Mouse (Mus musculus): ENCODE measurements around the gene 4632433K11Rik. TPM values are rescaled to one million over a fixed set of nuclear protein-coding genes. Genes with fewer than 3 reads are reported as not detected.
A peak's percentile ranks its signal among the peaks of the same experiment; 100 is the strongest.
"Not testable (repeated sequence)": the region's sequence is repeated elsewhere in the genome, so short reads cannot be mapped to it uniquely, and the experiment has no call there.

4632433K11Rik gene
- polyA plus RNA-seq, 1 experiment = not detected

GRCm38 (mm10) chr7:5017352-5017751 is 16.6 kb upstream of the 4632433K11Rik start:
- Histone ChIP-seq H3ac (ENCODE audit: control insufficient read depth, insufficient read length) (no peak overlapping the region), H3K4me3 (no peak overlapping the region), H3K36me3 (ENCODE audit: control insufficient read depth, insufficient read depth) (no peaks in the 10 kb centered on the region), H3K79me2 (ENCODE audit: control insufficient read depth, insufficient read depth) (peaks cover 41% of the 10 kb centered on the region), H3K4me2 (ENCODE audit: low read depth) (no peak overlapping the region), H3K27me3 (ENCODE audit: control insufficient read depth, insufficient read depth, insufficient read length) (no peaks in the 10 kb centered on the region)
- TF ChIP-seq CEBPB (IDR thresholded peaks at IDR 0.05; ENCODE audit: insufficient read depth, poor library complexity, severe bottlenecking) (no peak), TCF3 (IDR thresholded peaks at IDR 0.05; ENCODE audit: insufficient read length, low read depth) (no peak), USF1 (IDR thresholded peaks at IDR 0.05; ENCODE audit: low read depth) (no peak), MYOG (IDR thresholded peaks at IDR 0.05; ENCODE audit: control insufficient read depth in 1 of 3, insufficient read depth in 1 of 3, insufficient read length in 2 of 3, low read depth in 2 of 3) (no peak), MYOD1 (IDR thresholded peaks at IDR 0.05; ENCODE audit: control insufficient read depth in 1 of 3, insufficient read length in 2 of 3, low read depth in 2 of 3) (no peak), POLR2A (IDR thresholded peaks at IDR 0.05; ENCODE audit: insufficient read length, low read depth) (no peak), REST (IDR thresholded peaks at IDR 0.05; ENCODE audit: insufficient read depth, insufficient read length) (no peak), TCF12 (IDR thresholded peaks at IDR 0.05; ENCODE audit: insufficient read depth, poor library complexity, severe bottlenecking) (no peak), SRF (IDR thresholded peaks at IDR 0.05; ENCODE audit: control insufficient read depth, insufficient read length, low read depth) (no peak), MAX (IDR thresholded peaks at IDR 0.05; ENCODE audit: low read depth) (no peak), POLR2AphosphoS2 (IDR thresholded peaks at IDR 0.05; ENCODE audit: insufficient read length, low read depth) (no peak), E2F4 (IDR thresholded peaks at IDR 0.05; ENCODE audit: insufficient read depth) (no peak)

GRCm38 (mm10) chr7:5017931-5018330 is 16.0 kb upstream of the 4632433K11Rik start:
- no peak for TF ChIP-seq POLR2A (IDR thresholded peaks at IDR 0.05; ENCODE audit: insufficient read length, low read depth)
- Histone ChIP-seq H3K36me3 (ENCODE audit: control insufficient read depth, insufficient read depth) (no peaks in the 10 kb centered on the region), H3ac (ENCODE audit: control insufficient read depth, insufficient read length) (no peak overlapping the region), H3K4me2 (ENCODE audit: low read depth) (no peak overlapping the region), H3K27me3 (ENCODE audit: control insufficient read depth, insufficient read depth, insufficient read length) (no peaks in the 10 kb centered on the region), H3K4me3 (no peak overlapping the region), H3K79me2 (ENCODE audit: control insufficient read depth, insufficient read depth) (peaks cover 44% of the 10 kb centered on the region)

DNA sequence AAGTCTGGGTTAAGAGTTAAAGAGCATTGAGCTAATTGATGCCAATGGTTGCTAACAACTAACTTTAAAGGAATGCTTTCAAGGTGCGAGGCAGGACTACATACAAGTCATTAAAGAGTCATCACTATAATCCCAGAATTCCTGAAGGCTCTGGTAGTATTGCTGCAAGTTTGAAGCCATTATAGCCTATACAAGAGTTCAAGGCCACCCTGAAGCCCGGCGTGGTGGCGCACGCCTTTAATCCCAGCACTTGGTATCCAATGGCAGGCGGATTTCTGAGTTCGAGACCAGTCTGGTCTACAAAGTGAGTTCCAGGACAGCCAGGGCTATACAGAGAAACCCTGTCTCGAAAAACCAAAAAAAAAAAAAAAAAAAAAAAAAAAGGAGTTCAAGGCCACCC is 14.3 kb upstream of the 4632433K11Rik start:
- Histone ChIP-seq H3K79me2 (ENCODE audit: control insufficient read depth, insufficient read depth) (peaks cover 52% of the 10 kb centered on the region), H3K4me3 (peak overlapping the region; percentile 69), H3K4me2 (ENCODE audit: low read depth) (peak overlapping the region; percentile 70)
- H3ac ChIP-seq (ENCODE audit: control insufficient read depth, insufficient read length); H3K36me3 ChIP-seq (ENCODE audit: control insufficient read depth, insufficient read depth); H3K27me3 ChIP-seq (ENCODE audit: control insufficient read depth, insufficient read depth, insufficient read length): not testable (repeated sequence)

- Histone ChIP-seq H3K4me2 (ENCODE audit: low read depth) (peak within 1 kb of the TSS; percentile 88), H3K79me2 (ENCODE audit: control insufficient read depth, insufficient read depth) (peaks cover 52% of the 10 kb centered on the region), H3K36me3 (ENCODE audit: control insufficient read depth, insufficient read depth) (peaks cover 10% of the 10 kb centered on the region), H3K4me3 (peak within 1 kb of the TSS; percentile 69), H3K27me3 (ENCODE audit: control insufficient read depth, insufficient read depth, insufficient read length) (no peaks in the 10 kb centered on the region), H3ac (ENCODE audit: control insufficient read depth, insufficient read length) (peak within 1 kb of the TSS; percentile 92)
- TF ChIP-seq MYOG (IDR thresholded peaks at IDR 0.05; ENCODE audit: control insufficient read depth in 1 of 3, insufficient read depth in 1 of 3, insufficient read length in 2 of 3, low read depth in 2 of 3) (peak in 1 of 3 experiments; percentile 7), USF1 (IDR thresholded peaks at IDR 0.05; ENCODE audit: low read depth) (no peak), SRF (IDR thresholded peaks at IDR 0.05; ENCODE audit: control insufficient read depth, insufficient read length, low read depth) (peak; percentile 18), TCF3 (IDR thresholded peaks at IDR 0.05; ENCODE audit: insufficient read length, low read depth) (no peak), POLR2AphosphoS2 (IDR thresholded peaks at IDR 0.05; ENCODE audit: insufficient read length, low read depth) (peak; percentile 89), CEBPB (IDR thresholded peaks at IDR 0.05; ENCODE audit: insufficient read depth, poor library complexity, severe bottlenecking) (no peak), MYOD1 (IDR thresholded peaks at IDR 0.05; ENCODE audit: control insufficient read depth in 1 of 3, insufficient read length in 2 of 3, low read depth in 2 of 3) (no peak), REST (IDR thresholded peaks at IDR 0.05; ENCODE audit: insufficient read depth, insufficient read length) (no peak), MAX (IDR thresholded peaks at IDR 0.05; ENCODE audit: low read depth) (no peak), E2F4 (IDR thresholded peaks at IDR 0.05; ENCODE audit: insufficient read depth) (no peak), POLR2A (IDR thresholded peaks at IDR 0.05; ENCODE audit: insufficient read length, low read depth) (peak; percentile 70), TCF12 (IDR thresholded peaks at IDR 0.05; ENCODE audit: insufficient read depth, poor library complexity, severe bottlenecking) (no peak)
Observed at GRCm38 (mm10) chr7:5020000-5020681, 13.8 kb upstream of the 4632433K11Rik start, which contains the start of the genes Zfp865 and Ccdc106. Gene Zfp865, plus strand, starts transcription at chr7:5020376. Gene Ccdc106, plus strand, starts transcription at chr7:5020553.

- Histone ChIP-seq H3K36me3 (ENCODE audit: control insufficient read depth, insufficient read depth) (peaks cover 10% of the 10 kb centered on the region), H3K79me2 (ENCODE audit: control insufficient read depth, insufficient read depth) (peaks cover 52% of the 10 kb centered on the region), H3K27me3 (ENCODE audit: control insufficient read depth, insufficient read depth, insufficient read length) (no peaks in the 10 kb centered on the region), H3K4me3 (peak overlapping the region; percentile 69), H3ac (ENCODE audit: control insufficient read depth, insufficient read length) (peak overlapping the region; percentile 92), H3K4me2 (ENCODE audit: low read depth) (peak overlapping the region; percentile 88)
- no peak for TF ChIP-seq TCF3 (IDR thresholded peaks at IDR 0.05; ENCODE audit: insufficient read length, low read depth)
- TF ChIP-seq POLR2A (IDR thresholded peaks at IDR 0.05; ENCODE audit: insufficient read length, low read depth) = no peak
- TF ChIP-seq USF1 (IDR thresholded peaks at IDR 0.05; ENCODE audit: low read depth) = no peak
- no peak for TF ChIP-seq MAX (IDR thresholded peaks at IDR 0.05; ENCODE audit: low read depth)
- TF ChIP-seq REST (IDR thresholded peaks at IDR 0.05; ENCODE audit: insufficient read depth, insufficient read length) = no peak
- no peak for TF ChIP-seq POLR2AphosphoS2 (IDR thresholded peaks at IDR 0.05; ENCODE audit: insufficient read length, low read depth)
- TF ChIP-seq MYOD1 (IDR thresholded peaks at IDR 0.05; ENCODE audit: control insufficient read depth in 1 of 3, insufficient read length in 2 of 3, low read depth in 2 of 3) = no peak
- no peak for TF ChIP-seq MYOG (IDR thresholded peaks at IDR 0.05; ENCODE audit: control insufficient read depth in 1 of 3, insufficient read depth in 1 of 3, insufficient read length in 2 of 3, low read depth in 2 of 3)
- TF ChIP-seq CEBPB (IDR thresholded peaks at IDR 0.05; ENCODE audit: insufficient read depth, poor library complexity, severe bottlenecking) = no peak
- no peak for TF ChIP-seq TCF12 (IDR thresholded peaks at IDR 0.05; ENCODE audit: insufficient read depth, poor library complexity, severe bottlenecking)
- no peak for TF ChIP-seq E2F4 (IDR thresholded peaks at IDR 0.05; ENCODE audit: insufficient read depth)
- no peak for TF ChIP-seq SRF (IDR thresholded peaks at IDR 0.05; ENCODE audit: control insufficient read depth, insufficient read length, low read depth)
Observed at GRCm38 (mm10) chr7:5020685-5021084, 13.2 kb upstream of the 4632433K11Rik start.
